Mouse (Mus musculus) kidney, adult 2 months (tissue): ENCODE measurements at regions not wholly inside any gene's neighbourhood (a gene's known extent, or its start where the extent isn't known, plus 50 kb on each side); places are given as distances from the start of the nearest gene placed in this dataset.

Source experiments
- CTCF ChIP-seq: fragments of 200-500 bp; conservative IDR thresholded peaks from 2 replicates; pipeline ENCODE4 v1.5.1; 2011; ENCODE audit warnings: low read depth, mild to moderate bottlenecking, control low read depth, low read length, moderate library complexity, mixed read lengths; ENCODE audit not compliant: insufficient read depth, insufficient read length
- POLR2A ChIP-seq: fragments of 200-500 bp; IDR thresholded peaks from one replicate; pipeline ENCODE4 v1.6.1; 2011; ENCODE audit warnings: low read depth, low read length, control low read depth

DNA sequence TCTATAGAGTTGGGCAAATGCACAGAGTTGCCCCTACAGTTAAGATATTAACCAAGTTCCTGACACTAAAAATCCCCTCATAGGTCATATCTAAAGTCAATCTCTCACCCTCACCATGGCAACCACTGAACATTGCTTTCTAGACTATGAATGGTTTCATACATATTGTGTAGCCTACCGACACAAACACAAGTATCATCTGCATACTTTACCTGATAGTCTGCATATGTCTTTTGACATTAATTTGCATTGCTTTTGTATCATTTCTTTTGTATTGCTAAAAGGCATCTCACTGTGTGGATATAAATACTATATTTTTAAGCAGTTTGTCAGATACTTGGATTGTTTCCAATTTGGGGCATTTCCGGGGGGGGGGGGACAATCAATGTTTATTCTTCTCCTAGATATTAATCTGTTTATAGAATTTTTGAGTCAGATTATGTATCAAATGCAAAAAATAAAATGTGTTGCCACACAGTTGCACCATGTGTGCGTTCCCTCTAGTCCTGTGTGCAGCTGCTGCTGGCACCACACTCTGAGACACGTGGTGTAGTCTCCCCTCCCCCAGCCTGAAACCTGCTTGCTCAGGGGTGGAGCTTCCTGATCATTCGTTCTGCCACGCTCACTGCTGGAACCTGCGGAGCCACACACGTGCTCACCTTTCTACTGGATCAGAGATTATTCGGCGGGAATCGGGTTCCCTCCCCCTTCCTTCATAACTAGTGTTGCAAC is 94.7 kb upstream of the Mapk10 start:
- TF ChIP-seq CTCF = no peak
- TF ChIP-seq POLR2A = no peak
